Mouse (Mus musculus) megakaryocyte, embryonic 14.5 days (primary cell): Measurements from ENCODE around the gene A2ml1. TPM values are rescaled to one million over a fixed set of nuclear protein-coding genes. Genes with fewer than 3 reads are reported as not detected.

ENCODE experiments used
- H3K27me3 ChIP-seq: replicated peaks from 2 replicates; pipeline ENCODE3; 2012; ENCODE audit warnings: inconsistent platforms
- H3K36me3 ChIP-seq: replicated peaks from 2 replicates; pipeline ENCODE3; 2012; ENCODE audit warnings: low read length, inconsistent platforms, mixed read lengths
- H3K4me1 ChIP-seq: 2 replicates; pipeline ENCODE4 v1.6.1; 2012; ENCODE audit warnings: inconsistent platforms
- H3K4me3 ChIP-seq: replicated peaks from 2 replicates; pipeline ENCODE3; 2012; ENCODE audit warnings: moderate library complexity, mild to moderate bottlenecking, inconsistent platforms
- H3K9me3 ChIP-seq: 2 replicates; pipeline ENCODE4 v1.6.1; 2012; ENCODE audit warnings: inconsistent platforms
- FLI1 ChIP-seq: IDR thresholded peaks from 2 replicates; pipeline ENCODE4 v1.6.1; 2012; ENCODE audit warnings: low read length, inconsistent platforms, mixed read lengths
- GATA1 ChIP-seq: IDR thresholded peaks from 3 replicates; pipeline ENCODE4 v1.6.1; 2012; ENCODE audit warnings: mixed read lengths, low read length, inconsistent platforms, borderline replicate concordance
- polyA plus RNA-seq: library from polyadenylated mRNA; stranded (reverse); fragments of >175 nt; gene quantifications from 2 replicates; pipeline ENCODE4 v1.2.3, GENCODE M21; 2012; ENCODE audit warnings: low replicate concordance; ENCODE audit not compliant: insufficient read depth

A2ml1 gene
- polyA plus RNA-seq, 1 experiment, result not detected

DNA sequence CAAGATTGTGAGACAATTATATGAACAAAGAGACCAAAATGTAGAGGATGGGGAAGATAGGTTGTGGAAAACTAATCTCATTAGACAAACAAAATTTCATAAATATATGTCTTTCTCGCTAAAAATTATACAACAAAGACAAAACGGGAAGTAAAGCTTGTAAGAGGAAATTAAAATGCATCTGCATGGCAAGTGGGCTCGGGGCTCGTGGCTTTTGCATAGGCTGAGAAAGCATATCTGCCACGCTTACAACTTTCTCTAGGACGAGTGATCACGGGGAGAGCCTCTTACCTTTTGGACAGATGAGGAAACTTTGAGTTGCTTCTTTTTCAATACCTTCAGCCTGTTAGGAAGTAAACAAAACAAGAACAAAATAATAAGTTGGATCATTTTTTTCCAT lies 27.4 kb downstream of the A2ml1 start:
- H3K4me3 ChIP-seq, result no peak overlapping the region
- H3K9me3 ChIP-seq, result no peaks in the 10 kb centered on the region
- TF ChIP-seq FLI1 (no peak), GATA1 (no peak)
- H3K27me3 ChIP-seq, result no peaks in the 10 kb centered on the region
- H3K4me1 ChIP-seq, result no peaks in the 10 kb centered on the region
- H3K36me3 ChIP-seq, result no peaks in the 10 kb centered on the region

DNA sequence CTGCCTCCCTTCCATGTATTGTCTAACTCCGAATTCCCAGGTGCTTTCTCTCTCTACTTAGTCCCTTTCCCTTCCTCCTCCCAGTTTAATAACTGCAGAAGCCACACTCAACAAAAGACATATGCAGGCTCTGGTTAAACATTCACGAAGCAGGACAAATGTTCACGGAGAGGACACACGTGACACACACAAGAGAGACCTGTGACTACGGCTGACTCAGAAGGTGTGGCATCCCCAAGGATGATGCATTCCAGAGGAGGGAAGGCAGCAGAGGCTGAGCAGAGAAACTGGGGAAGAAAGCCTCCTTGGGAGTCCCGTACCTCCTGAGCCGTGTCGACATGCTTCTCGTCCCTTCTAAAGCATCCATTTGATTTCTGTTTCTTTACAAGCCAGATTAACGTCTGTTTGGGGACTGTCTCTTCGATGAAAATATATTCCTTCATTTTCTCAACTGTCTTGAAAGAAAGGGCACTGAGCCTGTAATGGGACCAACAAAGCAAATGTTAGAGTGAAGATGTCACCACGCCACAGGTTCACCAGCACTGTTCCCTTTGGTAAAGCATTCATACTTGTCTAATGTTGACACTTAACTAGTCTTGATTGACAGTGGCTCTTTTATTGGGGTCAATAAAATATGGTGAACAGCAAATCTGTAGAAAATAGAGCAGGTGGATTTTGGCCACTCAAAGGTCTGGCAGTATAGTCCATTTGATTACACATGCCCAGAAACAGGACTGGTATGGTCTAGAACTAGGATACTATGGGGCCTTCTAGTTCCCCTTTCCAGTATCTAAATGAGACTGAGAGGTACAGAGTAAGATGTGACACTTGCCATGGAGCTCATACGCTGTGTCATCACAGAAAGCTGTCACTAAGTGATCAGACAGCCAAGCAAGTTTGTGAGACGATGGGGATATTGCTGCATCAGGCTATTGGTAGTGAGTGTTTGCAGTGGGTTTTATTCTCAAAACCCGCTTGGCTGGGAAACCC lies 31.6 kb downstream of the A2ml1 start:
- H3K36me3 ChIP-seq, result no peaks in the 10 kb centered on the region
- TF ChIP-seq GATA1 (no peak), FLI1 (no peak)
- H3K4me3 ChIP-seq, result no peak overlapping the region
- H3K9me3 ChIP-seq, result no peaks in the 10 kb centered on the region
- no peaks in the 10 kb centered on the region for H3K27me3 ChIP-seq
- no peaks in the 10 kb centered on the region for H3K4me1 ChIP-seq

DNA sequence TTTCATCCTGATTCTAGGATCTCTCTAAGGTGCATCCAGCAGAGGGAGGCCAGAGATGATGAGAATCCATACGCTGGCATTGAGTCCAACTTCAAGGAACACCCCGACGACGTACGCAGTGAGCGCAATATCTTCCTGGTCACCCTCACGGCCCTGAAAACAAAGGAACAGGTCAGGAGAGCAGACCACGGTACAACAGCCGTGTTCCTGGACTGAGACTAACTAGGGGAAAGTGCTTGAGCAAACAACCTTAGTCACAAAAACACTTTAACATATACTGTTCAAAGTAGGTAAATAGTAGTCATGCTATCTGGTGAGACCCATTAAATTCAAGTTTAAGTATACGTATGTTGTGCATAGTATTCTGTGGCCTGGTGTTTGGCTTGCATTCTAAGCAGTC lies 32.9 kb downstream of the A2ml1 start:
- H3K27me3 ChIP-seq, result no peaks in the 10 kb centered on the region
- H3K9me3 ChIP-seq, result no peaks in the 10 kb centered on the region
- H3K36me3 ChIP-seq, result no peaks in the 10 kb centered on the region
- H3K4me3 ChIP-seq, result no peak overlapping the region
- no peaks in the 10 kb centered on the region for H3K4me1 ChIP-seq
- TF ChIP-seq FLI1 (no peak), GATA1 (no peak)

DNA sequence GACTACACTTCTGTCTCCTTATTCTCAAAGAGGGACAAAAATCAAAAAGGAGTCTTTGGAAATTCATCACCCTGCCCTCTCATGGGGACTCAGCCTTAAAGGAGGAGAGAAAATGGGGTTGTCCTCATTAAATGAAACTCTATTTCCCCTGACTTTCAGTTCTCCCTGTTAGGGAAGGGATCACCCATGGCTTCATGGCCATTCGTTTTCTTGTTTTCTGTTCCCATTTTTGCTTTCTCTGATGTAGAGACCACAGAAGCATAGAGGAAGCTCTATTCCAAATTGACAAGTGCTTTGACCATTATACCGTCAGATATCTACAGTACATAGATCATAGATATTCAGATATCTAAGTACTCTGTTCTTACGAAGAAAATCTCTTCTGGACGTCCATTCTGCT lies 36.0 kb downstream of the A2ml1 start:
- no peak overlapping the region for H3K4me3 ChIP-seq
- no peaks in the 10 kb centered on the region for H3K27me3 ChIP-seq

GRCm38 (mm10) chr6:128543226-128543625 lies 38.2 kb downstream of the A2ml1 start:
- Histone ChIP-seq H3K4me1 (no peaks in the 10 kb centered on the region), H3K36me3 (no peaks in the 10 kb centered on the region), H3K4me3 (no peak overlapping the region), H3K27me3 (no peaks in the 10 kb centered on the region), H3K9me3 (no peaks in the 10 kb centered on the region; the same call in 1 of the 2 replicates)
- TF ChIP-seq FLI1 (no peak), GATA1 (no peak)

More for the DNA sequence above, 36.0 kb downstream of the A2ml1 start:
- TF ChIP-seq FLI1 (no peak), GATA1 (no peak)
- no peaks in the 10 kb centered on the region for H3K4me1 ChIP-seq
- H3K9me3 ChIP-seq, result no peaks in the 10 kb centered on the region; the same call in 1 of the 2 replicates
- H3K36me3 ChIP-seq, result no peaks in the 10 kb centered on the region

- Histone ChIP-seq H3K27me3 (no peaks in the 10 kb centered on the region), H3K4me3 (no peak overlapping the region), H3K9me3 (peaks cover 8% of the 10 kb centered on the region; the same call in 1 of the 2 replicates), H3K36me3 (no peaks in the 10 kb centered on the region), H3K4me1 (no peaks in the 10 kb centered on the region)
- TF ChIP-seq FLI1, result no peak
- no peak for TF ChIP-seq GATA1
Observed at GRCm38 (mm10) chr6:128535250-128535649, 46.2 kb downstream of the A2ml1 start.

- Histone ChIP-seq H3K4me3 (no peak overlapping the region), H3K9me3 (peaks cover 8% of the 10 kb centered on the region; the same call in 1 of the 2 replicates), H3K4me1 (no peaks in the 10 kb centered on the region), H3K27me3 (no peaks in the 10 kb centered on the region), H3K36me3 (no peaks in the 10 kb centered on the region)
- TF ChIP-seq GATA1, result no peak
- TF ChIP-seq FLI1, result no peak
Observed at GRCm38 (mm10) chr6:128533296-128533695, 48.1 kb downstream of the A2ml1 start.

DNA sequence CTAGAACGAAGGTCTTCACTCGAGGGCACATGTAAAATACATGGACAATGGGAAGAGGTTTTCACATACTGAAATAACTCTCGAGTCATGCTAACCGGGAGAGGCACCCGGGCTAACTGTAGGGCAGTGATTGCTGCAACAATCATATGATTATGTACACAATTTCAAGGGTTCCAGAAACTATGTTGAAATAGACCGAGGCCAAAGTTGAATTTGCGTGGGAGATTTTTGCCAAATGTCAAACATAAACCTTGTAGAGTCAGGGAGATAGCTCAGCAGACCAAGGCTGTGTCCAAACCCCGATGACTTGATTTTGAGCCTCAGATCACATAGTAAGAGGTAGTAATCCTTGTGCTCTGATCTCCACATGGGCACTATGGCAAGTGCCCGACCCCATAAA lies 48.7 kb downstream of the A2ml1 start:
- H3K4me3 ChIP-seq, result no peak overlapping the region
- no peaks in the 10 kb centered on the region for H3K36me3 ChIP-seq
- TF ChIP-seq GATA1 (no peak), FLI1 (no peak)
- no peaks in the 10 kb centered on the region for H3K4me1 ChIP-seq
- H3K27me3 ChIP-seq, result no peaks in the 10 kb centered on the region
- H3K9me3 ChIP-seq, result peaks cover 8% of the 10 kb centered on the region; the same call in 1 of the 2 replicates

DNA sequence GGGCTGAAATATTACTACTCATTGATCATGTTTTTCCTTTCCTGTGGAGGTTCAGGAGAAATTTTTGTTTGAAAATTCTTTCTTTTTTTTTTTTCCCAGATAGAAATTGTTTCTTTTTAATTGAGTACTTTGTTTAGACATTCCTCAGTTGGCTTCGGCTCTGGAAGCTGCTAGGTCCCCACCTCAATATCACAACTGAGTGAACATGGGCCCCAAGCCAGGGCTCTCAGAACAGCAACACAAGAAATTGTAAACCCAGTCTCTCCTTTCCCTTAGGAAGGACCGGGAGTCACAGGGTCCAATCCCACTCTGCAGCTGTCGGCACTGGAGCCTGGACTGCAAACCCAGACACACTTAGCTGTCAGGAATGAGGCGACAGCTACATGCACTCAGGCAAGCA lies 52.9 kb downstream of the A2ml1 start:
- H3K36me3 ChIP-seq, result no peaks in the 10 kb centered on the region
- TF ChIP-seq GATA1 (no peak), FLI1 (no peak)
- H3K4me3 ChIP-seq, result no peak overlapping the region
- H3K9me3 ChIP-seq, result peaks cover 8% of the 10 kb centered on the region; the same call in 1 of the 2 replicates
- no peaks in the 10 kb centered on the region for H3K27me3 ChIP-seq
- no peaks in the 10 kb centered on the region for H3K4me1 ChIP-seq

DNA sequence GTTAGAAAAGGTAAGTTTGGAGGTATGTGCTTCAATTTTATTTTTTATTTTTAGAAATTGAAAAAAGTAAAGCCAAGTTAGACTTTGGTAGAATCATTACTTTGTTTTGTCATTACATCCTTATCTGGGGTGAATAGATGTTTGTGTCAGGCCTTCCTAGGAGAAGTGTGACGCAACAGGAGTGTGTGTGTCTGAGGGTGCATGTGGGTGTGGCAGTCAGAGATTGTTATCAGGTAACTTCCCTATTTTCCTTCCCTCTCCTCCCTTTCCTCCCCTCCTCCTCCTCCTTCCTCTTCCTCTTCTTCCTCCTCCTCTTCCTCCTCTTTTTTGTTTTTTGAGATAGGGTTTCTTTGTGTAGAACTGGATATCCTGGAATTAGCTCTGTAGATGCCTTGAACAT lies 54.3 kb downstream of the A2ml1 start:
- Histone ChIP-seq H3K4me1 (no peaks in the 10 kb centered on the region), H3K4me3 (no peak overlapping the region), H3K36me3 (no peaks in the 10 kb centered on the region), H3K27me3 (no peaks in the 10 kb centered on the region), H3K9me3 (peaks cover 8% of the 10 kb centered on the region; the same call in 1 of the 2 replicates)
- no peak for TF ChIP-seq FLI1
- TF ChIP-seq GATA1, result no peak
